Mouse (Mus musculus): ENCODE results near the gene Caps2.
"Not testable (repeated sequence)": the region's sequence is repeated elsewhere in the genome, so short reads cannot be mapped to it uniquely, and the experiment has no call there.

The Caps2 gene

GRCm38 (mm10) chr10:112163168-112163766 is at the start of gene Caps2:
TSS of gene Caps2 (plus strand) at chr10:112163621.
- peak in 1 of 2 experiments; percentile 9 for DNase-seq

- not testable (repeated sequence) for DNase-seq
These were observed 38.3 kb upstream of the Caps2 start for GRCm38 (mm10) chr10:112125090-112125489.

DNA sequence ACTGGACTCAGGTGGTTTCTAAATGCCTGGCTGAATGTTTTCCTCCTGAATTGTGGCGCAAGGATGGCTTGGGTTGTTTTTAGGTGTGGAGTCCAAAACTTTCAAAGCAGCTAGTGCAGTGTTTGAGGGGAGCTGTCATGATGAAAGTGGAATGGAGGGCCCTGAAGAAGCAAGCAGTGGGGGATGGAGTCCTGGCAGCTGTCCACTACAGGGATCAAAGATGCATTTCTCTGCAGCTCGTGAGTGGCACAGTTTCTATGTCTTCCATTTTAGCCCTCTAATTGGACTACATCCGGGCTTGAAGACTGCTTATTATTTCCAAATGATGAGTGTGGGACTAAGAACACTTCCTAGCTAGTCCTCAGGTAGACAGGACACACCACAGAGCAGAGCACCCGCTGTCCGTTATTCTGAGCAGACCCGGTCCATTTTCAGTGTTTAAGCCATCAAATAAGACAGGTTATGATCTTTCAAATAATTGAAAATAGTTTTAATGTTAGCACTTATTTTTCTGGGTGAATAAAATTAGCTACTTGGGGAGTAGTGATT is 35.7 kb upstream of the Caps2 start:
- DNase-seq, result not testable (repeated sequence)

GRCm38 (mm10) chr10:112132194-112132593 is 31.2 kb upstream of the Caps2 start:
- no peak for DNase-seq

DNA sequence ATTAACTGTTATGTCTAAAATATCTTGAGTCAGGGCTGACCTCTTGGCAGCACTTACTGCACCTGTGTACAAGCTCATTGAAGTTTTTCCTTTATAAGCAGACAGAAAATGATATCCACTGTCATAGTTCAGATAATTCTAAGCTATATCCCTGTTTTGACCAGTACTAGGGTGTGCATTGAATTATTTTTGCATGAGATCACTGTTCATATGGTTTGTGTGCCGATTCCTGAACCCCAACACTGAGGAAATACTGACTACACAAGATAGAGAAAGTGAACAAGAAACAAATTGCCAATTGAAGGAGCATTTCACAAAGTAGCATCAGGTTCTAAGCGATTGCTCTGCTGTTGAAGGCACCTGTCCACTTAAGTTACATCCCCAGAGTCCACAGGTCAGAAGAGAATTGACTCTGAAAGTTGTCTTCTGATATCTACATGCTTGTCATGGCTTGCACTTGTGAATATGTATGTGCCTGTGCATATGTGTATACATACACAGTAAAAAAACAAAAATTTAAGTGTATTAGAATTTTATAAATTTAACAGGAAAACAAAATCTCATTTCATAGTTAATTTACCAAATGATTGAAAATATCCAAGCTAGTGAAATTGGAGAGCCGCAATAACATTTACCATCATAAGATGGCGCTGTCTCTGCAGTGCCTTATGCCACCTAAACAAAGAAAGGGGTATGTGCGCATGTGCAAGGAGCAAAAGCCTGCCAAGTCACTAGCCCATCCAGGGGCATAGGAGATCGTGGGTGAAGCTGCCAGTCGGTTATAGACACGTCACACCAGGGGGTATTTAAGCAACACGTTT is 25.2 kb upstream of the Caps2 start:
- peak; percentile 39 to 47 for DNase-seq

DNA sequence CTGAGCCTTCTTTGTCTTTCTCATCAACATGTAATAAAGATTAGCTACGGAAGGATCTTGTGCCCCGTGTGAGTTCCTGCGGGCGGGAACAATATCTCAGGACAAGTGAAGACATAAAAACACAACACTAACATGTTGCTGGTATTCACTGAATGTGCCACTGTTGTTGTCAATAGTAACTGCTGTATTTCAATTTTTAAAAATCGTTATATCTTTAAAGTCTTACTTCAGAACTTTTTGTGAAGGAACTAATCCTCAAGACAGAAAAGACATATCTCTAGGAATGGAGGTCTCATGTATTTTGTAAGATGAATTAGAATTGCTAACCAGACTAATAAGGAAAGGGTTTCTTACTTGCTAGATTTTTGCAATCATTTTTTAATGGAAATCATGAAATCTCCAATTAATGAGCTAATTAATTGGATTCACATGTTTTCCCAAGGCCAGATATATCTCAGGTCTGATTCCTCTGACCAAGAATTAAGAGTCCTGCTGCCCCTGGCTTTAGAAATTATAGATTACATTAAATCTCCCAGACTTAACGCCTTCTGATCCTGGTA is 24.5 kb upstream of the Caps2 start:
- DNase-seq, result no peak

- DNase-seq, result no peak
These were observed 23.6 kb upstream of the Caps2 start for GRCm38 (mm10) chr10:112139834-112140233.

- peak; percentile 77 to 81 for DNase-seq
These were observed 3.4 kb upstream of the Caps2 start, which contains the start of gene Glipr1l3 for GRCm38 (mm10) chr10:112159882-112160560. TSS of gene Glipr1l3 (minus strand) at chr10:112160327.

- DNase-seq, result not testable (repeated sequence)
These were observed 13.6 kb downstream of the Caps2 start for GRCm38 (mm10) chr10:112177027-112177426.

GRCm38 (mm10) chr10:112193919-112194318 is 30.5 kb downstream of the Caps2 start:
- DNase-seq, result not testable (repeated sequence)

DNA sequence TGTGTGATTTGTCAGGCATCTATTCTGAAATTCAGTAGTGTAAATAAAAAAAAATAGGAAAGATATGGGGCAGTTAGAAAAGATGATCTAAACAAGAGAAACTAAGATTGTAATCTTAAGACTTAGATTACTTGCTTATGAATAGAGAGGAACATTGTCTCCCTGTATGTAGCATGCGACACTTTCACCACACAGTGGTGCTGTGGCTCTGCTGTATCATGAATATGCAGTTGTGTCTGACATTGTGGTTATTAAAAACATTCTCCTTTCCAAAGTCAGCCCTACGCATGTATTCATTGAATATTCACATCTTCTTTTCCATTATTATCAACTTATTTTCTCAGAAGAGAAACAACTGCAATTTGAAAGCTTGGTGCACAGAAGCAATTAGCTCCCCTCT is 40.0 kb downstream of the Caps2 start:
- no peak for DNase-seq

DNA sequence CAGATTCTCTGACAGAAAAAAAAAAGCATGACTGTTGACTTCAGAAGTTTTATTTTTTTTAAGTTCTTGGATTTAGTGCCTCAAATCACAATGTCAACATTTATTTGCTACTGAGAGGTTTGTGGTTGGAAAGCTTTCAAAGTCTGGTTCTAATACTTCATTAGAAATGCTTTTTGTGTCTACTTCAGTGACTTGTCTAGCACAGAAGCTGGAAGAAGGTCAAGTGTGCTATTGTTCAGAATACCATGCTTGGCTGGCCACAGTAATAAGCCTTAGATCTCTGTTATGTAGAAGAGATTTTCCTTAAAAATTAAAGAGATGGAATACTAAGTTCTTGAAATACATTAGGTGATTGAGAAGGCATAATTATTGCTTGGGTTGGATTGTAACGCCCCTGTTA is 63.7 kb downstream of the Caps2 start:
- DNase-seq, result no peak

DNA sequence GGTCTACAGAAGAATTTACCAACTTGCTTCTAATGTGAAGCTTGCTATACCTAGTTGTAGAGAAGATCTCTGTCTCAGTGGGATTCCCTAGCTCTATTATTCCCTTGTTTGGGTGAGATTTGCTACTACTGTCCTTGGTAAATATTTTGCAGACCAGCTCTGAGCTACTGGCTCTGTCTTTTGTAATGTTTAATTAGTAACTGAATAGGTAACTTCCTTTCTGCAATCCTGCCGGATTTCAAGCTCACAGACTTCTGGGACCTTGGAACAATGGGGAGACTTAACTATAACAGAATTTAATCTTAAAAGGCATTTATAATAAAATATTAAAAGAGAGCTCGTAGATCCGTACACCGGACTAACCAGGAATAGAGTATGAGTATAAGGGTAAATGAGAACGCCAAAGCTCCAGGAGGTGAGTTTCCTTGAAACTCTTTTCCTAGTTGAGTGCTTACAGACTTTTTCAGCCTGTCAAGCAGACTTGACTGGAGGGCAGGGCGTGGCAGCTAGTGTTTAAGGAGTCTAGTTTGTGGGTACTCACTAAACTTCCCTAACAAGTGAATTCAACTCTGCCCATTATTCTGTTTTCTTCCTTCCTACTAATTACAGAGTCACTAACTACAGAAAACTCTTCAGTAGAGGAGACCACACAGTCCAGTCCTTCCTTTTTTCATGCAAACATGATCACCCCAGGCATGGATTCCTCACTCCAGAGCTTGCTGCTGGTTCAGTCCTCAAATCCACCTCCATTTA is 65.8 kb downstream of the Caps2 start:
- DNase-seq, result peak in 1 of 2 experiments; percentile 28

GRCm38 (mm10) chr10:112232733-112233132 is 69.3 kb downstream of the Caps2 start:
- not testable (repeated sequence) for DNase-seq

GRCm38 (mm10) chr10:112235396-112235940 is 72.0 kb downstream of the Caps2 start:
- DNase-seq, result not testable (repeated sequence)

DNA sequence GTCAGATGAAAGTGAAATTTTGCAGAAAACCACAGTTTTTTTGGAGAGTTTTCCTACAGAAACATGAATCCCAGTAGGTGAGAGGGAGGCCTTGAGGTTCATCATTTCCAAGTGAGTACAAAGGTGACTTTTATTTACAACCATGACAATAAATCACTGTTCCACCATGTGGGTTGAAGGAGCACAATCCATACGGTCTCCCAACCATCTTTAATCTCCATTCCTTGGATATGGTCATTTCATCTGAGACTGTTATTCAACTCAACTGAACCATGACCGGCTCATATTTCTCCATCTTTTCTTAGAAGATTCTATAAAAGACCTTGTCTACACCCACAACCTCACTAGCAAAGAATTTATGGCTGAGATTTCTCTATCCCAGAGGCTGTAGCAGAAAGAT is 84.9 kb downstream of the Caps2 start:
- no peak for DNase-seq

DNA sequence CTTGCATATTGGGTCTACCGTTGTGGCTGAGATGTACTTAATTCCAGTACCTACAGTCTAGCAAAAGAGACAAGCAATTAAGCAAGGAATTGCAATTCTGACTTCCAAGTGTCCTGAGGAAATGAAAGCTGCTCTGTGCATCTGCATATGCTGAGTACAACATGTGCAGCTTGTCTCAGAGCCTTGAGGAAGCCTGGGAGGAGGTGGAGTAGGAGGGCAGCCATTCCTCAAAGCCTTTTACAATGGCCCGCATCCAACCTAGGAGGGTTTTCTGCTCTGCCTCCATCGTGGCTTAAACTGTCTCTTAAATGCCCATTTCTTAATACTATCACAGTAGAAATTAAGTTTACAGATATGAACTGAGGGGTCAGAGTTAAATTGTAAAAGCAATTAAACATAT is 100.0 kb downstream of the Caps2 start:
- DNase-seq, result no peak
